Mouse (Mus musculus) lung, postnatal 25 days (tissue): ENCODE results near the gene Aldh3b2.

ENCODE experiments used
- DNase-seq: peaks from one replicate; pipeline ENCODE4 v3.0.0; 2022; ENCODE audit warnings: low spot score

Gene Aldh3b2

DNA sequence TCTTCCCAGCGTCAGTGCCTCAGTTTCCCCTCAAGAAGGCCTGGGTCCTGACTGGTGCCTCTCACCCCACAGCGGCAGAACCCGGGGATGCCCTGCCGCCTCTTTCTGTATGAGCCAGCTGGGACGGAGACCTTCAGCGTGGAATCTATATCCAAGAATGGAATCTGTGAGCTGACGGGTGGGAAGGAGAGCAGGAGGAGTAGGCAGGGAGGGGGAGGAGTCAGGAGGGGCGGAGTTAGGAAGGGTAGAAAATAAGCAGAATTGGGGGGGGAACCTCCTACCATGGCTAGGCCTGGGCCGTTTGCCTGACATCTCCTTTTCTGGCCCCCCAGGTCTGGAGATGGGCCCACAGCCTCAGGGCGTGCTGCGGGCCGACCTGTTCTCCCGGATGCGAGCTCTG, 15.9 kb downstream of the Aldh3b2 start:
- no peak for DNase-seq

DNA sequence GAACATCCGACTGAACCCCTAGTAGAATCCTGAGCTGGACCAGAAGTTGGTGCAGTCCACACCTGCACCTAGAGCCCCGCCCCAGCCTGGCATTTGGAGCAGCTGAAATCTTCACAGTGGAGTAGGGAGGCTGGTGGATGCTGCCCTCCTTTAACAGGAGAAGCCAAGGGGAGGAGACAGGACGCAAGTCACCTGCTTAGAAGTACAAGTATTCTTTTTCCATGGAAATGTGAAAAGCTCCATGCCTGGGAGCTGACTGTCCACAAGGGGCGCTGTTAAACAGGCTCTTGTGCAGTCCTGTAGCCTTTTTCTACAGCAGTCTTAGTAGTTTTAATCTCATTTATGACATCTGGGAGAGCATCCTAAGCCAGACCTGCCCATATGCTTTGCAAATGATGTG, 16.6 kb downstream of the Aldh3b2 start:
- DNase-seq: no peak

DNA sequence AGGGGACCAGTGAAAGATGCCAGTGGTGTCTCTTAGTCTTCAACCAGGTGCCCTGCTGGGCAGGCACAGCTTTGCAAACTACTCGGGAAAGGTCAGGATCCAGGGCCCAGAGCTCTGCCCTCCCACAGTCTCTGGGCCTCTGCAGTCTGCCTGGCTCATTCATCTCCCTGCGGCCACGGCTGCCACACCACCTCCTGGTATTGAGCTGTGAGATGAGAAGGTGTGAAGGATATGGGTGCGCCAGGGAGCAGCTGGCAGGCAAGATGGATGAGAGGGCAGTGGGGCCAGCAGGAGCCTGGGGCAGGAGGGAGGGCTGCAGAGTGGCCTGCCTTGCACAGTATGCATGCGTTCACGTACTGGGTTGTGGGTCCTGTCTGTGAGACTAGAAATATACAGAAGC, 18.7 kb downstream of the Aldh3b2 start:
- DNase-seq: no peak

DNA sequence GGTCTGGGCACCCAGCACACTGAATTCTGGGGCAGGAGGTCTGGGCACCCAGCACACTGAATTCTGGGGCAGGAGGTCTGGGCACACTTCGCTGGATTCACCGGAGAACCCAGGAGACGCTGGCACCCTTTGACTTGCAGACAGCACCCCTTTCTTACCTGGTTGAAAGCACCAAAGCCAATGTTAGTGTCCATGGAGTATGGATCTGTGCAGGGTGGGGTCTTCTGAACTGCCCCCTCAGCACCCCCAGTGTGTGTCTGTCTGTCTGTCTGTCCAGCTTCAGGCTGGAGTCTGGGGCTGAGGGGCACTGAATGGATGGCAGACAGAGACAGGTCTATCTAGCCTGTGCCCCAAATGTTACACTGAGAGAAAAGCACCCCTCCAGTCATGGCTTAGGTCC, 19.4 kb downstream of the Aldh3b2 start:
- no peak for DNase-seq

DNA sequence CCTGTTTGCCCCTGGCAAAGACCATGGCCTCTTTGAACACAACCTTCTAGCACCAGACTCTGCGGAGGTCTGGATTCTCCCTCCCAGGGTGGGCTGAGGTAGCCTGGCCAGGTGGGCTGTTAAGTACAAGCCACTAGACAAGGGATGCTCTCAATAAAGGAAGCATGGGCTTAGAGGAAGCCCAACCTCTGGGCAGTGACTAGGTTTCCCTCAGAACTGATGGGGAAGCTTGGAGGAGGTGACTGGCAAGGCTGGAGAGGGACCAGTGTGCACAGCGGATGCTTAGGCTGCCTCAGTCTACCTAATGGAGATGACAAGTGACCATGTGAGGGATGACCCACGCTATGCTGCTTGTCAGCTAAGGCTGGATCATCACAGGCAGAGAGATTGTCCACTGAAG, 19.8 kb downstream of the Aldh3b2 start:
- no peak for DNase-seq

DNA sequence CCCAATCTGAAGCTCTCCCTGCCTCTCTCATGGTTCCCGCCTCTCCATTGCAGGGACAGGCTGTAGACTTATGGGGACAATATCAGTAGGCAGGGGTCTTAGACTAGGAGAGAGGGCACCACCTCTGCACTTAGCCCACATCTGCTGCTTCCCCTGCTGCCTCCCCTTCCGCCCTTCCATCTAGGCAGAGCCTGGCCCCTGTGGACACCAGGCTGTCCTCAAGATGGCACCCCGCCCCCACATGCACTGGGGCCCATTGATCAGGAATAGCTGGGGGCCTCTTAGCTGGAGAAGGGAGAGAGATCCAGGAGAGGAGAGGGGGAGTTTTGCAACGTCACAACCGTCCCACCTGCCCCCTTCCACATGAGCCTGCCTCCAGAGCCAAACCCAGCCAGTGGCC, 20.3 kb downstream of the Aldh3b2 start, which contains the start of gene Tbx10:
Gene Tbx10 (plus strand): TSS at position 337 of the 400 bp plus-strand sequence.
- no peak for DNase-seq

DNA sequence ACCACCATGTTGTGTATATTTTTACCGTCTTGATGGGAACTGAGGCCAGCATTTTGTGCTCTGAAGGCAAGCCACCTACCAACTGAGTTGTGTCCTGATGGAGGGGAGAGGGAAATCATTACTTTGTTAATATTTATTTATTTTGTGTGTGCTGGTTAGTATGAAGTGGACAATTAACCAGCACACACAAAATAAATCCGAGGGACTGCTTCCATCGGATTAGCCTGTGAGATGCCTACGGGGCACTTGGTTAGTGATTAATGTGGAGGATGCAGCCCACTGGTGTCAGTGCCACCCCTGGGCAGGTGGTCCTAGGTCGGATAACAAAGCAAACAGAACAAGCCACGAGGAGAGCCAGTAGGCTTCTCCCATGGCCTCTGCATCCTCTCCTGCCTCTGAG, 22.8 kb downstream of the Aldh3b2 start:
- DNase-seq: no peak

DNA sequence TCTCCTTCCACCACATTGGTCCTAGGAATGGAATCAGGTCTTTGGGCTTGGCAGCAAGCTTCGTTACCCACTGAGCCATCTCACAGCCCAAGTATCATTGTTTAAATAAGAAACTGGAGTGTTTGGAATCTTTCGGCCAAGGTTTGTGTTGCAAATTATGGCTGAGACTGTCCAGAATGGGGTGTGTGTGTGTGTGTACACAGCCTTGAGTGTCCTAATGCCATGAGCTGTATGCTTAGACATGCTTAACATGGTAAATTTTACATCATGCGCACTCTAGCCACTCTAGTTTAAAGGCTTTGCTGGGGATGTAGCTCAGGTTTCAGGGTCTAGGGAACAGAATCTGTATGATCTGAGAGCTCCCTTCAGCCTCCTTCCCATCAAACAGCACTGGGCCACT, 23.4 kb downstream of the Aldh3b2 start:
- peak; percentile 36 for DNase-seq

DNA sequence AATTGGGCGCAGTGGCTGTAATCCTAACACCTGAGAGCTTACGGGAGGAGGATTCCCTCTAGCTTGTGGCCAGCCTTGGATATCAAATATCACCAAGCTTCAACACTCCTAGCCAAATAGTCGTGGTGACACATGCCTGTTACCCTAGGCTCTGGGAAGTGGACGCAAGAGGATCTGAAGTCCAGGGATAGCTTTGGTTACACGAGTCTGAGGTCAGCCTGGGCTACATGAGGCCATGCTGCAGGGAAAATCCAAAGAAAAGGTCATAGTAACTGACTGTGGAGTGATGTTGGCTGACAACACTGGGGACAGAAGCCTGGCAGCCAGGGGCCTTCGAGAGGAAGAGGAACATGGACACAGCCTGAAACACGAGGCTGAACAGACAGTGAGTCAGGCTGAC, 24.0 kb downstream of the Aldh3b2 start:
- no peak for DNase-seq

DNA sequence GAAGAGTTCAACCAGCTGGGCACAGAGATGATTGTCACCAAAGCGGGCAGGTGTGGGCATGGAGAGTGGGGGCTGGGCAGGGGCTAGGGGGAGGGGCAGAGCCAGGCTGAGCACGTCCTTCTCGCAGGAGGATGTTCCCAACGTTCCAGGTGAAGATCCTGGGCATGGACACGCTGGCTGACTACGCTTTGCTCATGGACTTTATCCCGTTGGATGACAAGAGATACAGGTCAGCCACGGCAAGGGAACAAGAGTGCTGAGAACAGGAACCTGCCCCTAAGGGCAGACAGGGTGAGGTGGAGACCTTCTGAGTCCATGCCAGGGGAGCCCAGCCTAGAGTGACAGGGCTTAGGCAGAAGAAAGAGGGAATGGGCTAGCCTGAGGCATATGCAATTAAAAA, 24.6 kb downstream of the Aldh3b2 start:
- no peak for DNase-seq

DNA sequence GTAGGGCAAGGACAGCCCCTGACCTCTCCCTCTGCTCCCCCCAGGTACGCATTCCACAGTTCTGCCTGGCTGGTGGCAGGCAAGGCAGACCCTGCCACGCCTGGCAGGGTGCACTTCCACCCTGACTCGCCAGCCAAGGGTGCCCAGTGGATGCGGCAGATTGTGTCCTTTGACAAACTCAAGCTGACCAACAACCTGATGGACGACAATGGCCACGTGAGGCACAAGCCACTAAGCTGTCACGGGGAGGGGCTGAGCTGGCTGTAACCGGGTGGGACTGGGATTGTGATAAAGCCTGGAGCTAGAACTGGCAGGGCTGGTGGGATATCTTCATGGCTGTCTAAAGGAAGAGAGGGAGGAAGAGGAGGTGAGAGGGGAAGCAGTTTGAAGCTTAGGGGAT, 25.1 kb downstream of the Aldh3b2 start:
- no peak for DNase-seq

DNA sequence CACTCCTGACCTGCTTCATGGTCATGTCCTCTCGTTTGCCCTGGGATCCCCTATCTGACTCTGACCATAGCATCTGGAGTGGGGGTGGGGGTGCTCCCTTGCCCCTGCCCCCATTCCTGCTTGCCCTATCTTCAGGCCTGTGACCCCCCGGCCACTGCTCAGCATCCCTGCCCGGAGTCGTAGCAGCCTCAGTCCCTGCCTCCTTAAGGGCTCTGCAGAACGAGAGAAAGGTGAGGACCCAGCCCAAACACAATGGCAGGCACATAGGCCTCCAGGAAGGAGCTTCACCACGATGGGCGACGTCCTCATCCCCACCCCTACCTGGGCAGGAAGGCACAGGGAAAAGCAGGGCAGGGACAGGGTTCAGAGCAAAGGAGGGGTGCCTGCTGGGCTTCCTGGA, 26.2 kb downstream of the Aldh3b2 start:
- no peak for DNase-seq

DNA sequence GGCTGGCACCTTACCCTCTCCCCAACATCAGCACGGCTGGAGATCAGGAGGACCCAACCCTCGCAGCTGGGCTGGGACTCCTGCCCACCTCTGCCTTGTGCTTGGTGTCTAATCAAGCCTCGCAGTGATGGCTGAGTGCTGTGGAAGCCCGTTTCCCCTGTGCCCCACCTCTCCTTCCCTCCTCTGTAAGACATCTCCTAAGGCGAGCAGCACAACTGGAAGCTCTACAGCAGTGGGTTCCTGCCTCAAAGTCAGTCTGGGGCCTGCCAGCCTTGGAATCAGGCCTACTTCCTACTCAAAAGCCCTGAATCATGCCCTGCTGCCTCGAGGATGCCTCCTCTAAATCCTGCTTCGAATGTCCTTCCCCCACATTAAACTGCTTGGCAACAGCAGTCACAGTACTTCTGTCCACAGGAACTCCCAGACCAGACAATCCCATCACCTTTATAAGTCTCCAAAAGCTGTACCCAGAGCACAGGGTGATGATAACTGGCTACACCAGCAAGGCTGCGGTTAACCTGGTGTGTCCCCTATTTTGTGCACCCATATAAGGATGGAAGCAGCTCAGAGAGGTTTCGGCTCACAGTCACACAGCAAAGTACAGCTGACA, 27.1 kb downstream of the Aldh3b2 start:
- no peak for DNase-seq

DNA sequence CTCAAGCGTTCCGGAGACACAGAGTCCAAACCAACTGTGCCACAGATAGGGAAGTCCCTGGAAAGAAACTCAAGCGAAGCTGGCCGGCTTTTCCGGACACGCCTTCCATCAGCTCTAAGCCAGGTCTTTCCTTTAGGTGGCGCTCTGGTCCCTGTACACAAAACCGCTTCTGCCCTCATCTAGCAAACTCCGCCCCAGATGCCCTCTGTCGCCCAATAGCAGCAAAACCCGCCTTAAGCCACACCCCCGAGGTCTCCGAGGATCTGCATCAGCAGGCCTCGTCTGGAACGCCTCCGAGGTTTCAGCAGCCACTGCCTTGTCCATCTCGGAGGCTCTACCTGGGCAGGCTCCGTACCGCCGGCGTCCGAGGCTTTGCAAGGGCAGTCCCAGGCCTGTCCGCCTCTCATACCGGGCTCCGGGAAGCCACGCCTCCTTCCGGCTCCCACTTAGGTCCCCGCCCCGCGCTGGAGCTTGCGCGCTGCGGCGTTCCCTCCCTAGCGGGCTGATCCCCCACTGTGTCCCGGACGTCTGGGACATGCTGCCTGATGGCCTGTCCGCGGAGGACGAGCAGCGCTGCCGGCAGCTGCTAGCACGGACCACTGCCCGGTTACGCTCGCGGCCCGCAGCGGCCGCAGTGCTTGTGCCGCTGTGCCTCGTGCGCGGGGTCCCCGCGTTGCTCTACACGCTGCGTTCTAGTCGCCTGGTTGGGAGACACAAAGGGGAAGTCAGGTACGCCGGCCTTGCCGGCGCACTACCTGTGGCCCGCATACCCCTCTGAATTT, 28.2 kb downstream of the Aldh3b2 start, which contains the start of the genes Nudt8 and Gm49405:
Gene Nudt8 (plus strand): TSS at position 462 of the 782 bp plus-strand sequence.
Gene Gm49405 (plus strand): TSS at position 508 of the 782 bp plus-strand sequence.
- DNase-seq: peak; percentile 98

DNA sequence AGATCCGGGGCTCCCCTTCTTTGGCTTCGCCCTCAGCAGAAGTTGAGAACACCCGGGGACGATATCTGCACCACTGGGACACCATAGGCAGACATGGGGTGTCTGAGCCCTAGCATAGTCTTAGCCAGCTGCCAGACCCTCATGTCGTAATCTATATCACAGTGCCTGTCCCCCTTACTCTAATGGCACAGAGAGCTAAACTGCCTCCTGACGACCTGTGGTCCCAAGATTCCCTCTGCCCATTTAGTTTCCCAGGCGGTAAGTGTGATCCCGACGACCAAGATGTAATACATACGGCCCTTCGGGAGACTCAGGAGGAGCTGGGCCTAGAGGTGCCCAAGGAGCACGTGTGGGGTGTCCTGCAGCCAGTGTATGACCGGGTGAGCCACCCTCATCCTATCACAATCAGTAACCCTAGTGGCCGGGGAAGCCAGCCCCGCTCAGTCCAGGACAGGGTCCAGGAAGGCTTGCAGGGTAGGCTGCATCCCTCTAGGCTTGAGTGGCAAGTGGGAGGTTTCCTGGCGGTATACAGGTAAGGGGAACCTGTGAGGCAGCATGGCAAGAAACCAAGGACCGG, 28.9 kb downstream of the Aldh3b2 start:
- DNase-seq: no peak

DNA sequence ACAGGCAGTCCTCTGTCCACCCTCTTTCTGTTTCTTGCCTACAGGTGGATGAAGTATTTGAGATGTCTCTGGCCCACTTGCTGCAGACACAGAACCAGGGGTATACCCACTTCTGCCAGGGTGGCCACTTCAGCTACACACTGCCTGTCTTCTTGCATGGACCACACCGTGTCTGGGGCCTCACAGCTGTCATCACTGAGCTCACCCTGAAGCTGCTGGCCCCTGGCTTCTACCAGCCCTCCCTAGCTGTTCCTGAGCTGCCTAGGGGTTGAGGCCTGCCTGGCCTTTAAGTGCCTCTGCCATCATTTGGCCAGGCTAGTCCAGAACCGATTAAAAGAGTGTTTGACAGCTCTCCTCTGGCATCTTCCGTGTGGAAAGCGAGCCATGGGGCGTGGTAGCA, 29.6 kb downstream of the Aldh3b2 start:
- no peak for DNase-seq

DNA sequence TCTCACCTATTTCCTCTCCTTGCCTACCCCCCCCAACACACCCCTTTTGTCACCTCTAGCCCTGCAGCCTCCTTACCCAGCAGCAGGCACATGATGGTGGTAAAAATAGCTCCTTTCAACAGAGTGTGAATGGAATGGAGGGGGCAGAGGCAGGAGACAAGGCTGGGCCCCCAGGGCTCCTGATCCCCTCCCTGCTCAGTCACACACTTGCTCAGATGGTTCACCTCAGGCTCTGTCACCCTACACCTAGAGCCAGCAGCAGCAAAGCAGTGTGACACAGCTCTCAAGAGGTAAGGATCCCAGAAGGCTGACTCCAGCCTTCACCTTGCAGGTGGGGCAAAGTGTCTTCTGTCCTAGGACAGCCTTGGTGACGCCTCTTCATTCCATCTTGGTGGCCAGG, 31.0 kb downstream of the Aldh3b2 start, which contains the start of gene Doc2g:
Gene Doc2g (plus strand): TSS at position 202 of the 400 bp plus-strand sequence.
- DNase-seq: no peak

DNA sequence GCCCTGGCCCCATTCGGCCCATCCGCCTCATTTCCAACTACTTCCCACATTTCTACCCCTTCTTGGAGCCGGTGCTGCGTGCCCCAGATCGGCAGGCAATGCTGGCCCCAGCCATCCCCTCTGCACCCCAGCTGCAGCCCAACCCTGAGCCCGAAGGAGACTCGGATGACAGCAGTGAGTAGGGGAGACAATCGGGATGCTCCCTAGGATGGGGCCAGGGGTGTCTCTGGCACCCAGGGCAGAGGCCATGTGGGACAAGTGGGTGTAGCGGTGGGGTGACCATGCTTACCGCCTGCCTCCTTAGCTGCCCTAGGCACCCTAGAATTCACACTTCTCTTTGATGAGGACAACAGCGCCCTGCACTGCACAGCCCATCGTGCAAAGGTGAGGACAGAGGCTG, 31.5 kb downstream of the Aldh3b2 start:
- DNase-seq: no peak

DNA sequence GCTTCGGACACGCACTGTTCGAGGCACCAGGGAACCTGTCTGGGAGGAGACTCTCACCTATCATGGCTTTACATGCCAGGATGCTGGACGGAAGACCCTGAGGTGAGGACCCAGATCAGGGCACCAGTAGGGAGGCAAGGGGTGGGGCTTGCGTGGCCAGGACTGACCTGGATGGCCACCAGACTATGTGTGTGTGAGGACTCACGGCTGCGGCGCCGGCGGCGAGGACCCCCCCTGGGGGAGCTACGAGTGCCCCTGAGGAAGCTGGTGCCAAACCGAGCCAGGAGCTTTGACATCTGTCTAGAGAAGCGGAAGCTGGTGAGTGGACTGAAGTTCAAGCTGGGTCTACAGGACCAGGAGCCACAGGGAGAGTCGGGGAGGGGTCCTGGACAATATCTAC, 32.2 kb downstream of the Aldh3b2 start:
- DNase-seq: no peak

DNA sequence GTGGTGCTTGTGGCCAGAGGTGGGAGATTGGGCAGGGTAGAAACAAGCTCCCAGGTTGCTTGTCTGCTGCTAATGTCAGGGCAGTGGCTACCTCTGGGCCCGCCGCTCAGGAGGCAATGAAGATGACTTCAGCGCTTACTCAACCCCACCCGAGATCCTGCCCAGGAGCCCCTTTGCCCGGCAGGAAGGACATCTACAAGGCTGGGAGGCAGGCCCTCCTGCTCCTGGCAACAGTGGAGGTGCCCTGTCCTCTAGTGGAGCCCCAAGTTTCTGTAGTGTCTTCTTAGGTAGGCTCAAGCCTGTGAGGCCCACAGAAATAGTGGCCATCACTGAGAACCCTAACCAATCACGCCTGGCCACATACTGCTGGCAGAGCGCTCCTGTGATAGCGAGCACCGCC, 33.0 kb downstream of the Aldh3b2 start:
- no peak for DNase-seq

DNA sequence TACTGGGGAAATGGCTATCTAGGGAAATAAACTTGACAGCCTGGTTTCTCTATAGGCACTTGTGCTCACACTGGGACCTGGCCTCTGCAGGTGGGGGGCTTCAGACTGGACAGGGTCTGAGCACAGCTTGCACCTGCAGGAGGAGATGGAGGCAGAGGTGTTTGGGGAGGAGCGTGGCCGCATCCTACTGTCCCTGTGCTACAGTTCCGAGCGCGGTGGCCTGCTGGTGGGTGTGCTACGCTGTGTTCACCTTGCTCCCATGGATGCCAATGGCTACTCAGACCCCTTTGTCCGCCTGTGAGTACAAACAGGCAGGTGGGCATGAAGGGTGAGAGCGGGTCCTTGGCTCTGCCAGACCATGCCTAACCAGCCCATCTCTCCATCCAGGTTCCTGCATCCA, 33.8 kb downstream of the Aldh3b2 start:
- DNase-seq: no peak

DNA sequence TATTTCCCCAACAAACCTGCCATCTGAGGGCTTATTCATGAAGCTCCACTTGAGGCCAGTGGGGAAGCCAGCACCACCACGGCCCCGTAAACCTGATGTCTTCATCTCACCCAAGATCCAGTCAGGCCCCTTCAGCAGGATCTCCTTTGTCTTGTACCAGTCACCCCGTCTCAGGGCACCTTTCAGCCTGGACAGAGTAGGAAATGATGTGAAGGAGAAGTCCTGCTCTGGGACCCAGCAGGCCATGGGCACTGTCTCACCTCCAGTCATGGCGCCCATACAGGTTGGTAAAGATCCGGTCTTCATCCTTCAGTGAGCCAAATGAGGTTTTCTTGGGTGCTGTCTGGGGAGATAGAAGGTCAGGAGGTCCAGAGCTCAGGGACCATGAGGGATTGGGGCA, 39.0 kb downstream of the Aldh3b2 start:
- DNase-seq: no peak

DNA sequence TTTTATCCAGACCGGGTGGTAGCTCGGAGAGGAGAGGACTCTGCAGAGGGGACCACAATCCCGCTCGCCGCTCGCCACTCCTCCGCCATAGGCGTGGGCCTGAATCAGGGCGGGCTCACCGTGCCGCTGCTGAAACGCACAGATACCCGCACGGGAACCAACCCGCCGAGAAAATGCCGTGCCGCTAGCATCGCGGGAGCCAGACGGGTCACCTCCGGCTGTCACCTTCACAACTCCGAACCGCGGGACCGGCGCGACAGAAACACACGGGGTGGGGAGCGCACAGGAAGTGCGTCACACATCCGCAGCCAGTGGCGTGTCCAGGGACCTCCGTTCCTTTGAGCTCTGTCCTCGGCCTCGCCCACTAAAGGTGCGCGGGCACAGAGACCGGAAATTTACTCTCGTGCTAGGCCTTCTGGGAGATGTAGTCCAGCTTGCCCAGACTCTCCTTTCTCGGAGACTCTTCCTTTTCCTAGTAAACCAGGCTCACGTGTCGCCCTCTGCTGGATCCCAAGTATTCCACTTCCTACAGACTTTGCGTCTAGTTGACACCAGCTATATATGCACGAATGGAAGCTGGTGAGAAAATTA, 40.4 kb downstream of the Aldh3b2 start, which contains the start of gene Ndufv1:
Gene Ndufv1 (minus strand): TSS at position 375 of the 591 bp plus-strand sequence.
- peak; percentile 99 for DNase-seq
